Mouse (Mus musculus) adrenal gland, postnatal 25 days (tissue): Measurements from ENCODE around the gene Wdr25. TPM values are rescaled to one million over a fixed set of nuclear protein-coding genes. Genes with fewer than 3 reads are reported as not detected.

Experiments
- DNase-seq: peaks from one replicate; pipeline ENCODE4 v3.0.0; 2021; ENCODE audit warnings: mixed read lengths
- total RNA-seq: library from RNA; stranded (reverse); gene quantifications from 2 replicates; pipeline ENCODE4 v1.2.3, GENCODE M21; 2021

Wdr25 gene
- total RNA-seq, 1 experiment from 2014 or later = 7.9 TPM

GRCm38 (mm10) chr12:108896006-108896405 is 2.6 kb downstream of the Wdr25 start:
- no peak for DNase-seq

GRCm38 (mm10) chr12:108901346-108901745 is 7.9 kb downstream of the Wdr25 start:
- no peak for DNase-seq

- DNase-seq = peak; percentile 46
Observed at GRCm38 (mm10) chr12:108902940-108903339, 9.5 kb downstream of the Wdr25 start.

- peak; percentile 38 for DNase-seq
Observed at GRCm38 (mm10) chr12:108903600-108904275, 10.3 kb downstream of the Wdr25 start.

GRCm38 (mm10) chr12:108904276-108904653 is 10.8 kb downstream of the Wdr25 start:
- DNase-seq = peak; percentile 14

- no peak for DNase-seq
Observed at GRCm38 (mm10) chr12:108905620-108906302, 12.3 kb downstream of the Wdr25 start.

- no peak for DNase-seq
Observed at GRCm38 (mm10) chr12:108906398-108906797, 13.0 kb downstream of the Wdr25 start.

- no peak for DNase-seq
Observed at GRCm38 (mm10) chr12:108909846-108910433, 16.5 kb downstream of the Wdr25 start.

GRCm38 (mm10) chr12:108912442-108912841 is 19.0 kb downstream of the Wdr25 start:
- no peak for DNase-seq

GRCm38 (mm10) chr12:108914198-108914597 is 20.8 kb downstream of the Wdr25 start:
- DNase-seq = no peak

GRCm38 (mm10) chr12:108914709-108915340 is 21.4 kb downstream of the Wdr25 start:
- no peak for DNase-seq

- DNase-seq = no peak
Observed at GRCm38 (mm10) chr12:108915893-108916292, 22.5 kb downstream of the Wdr25 start.

- DNase-seq = no peak
Observed at GRCm38 (mm10) chr12:108916447-108917042, 23.1 kb downstream of the Wdr25 start.

GRCm38 (mm10) chr12:108917509-108917908 is 24.1 kb downstream of the Wdr25 start:
- DNase-seq = no peak

- DNase-seq = no peak
Observed at GRCm38 (mm10) chr12:108918753-108919152, 25.3 kb downstream of the Wdr25 start.

- DNase-seq = no peak
Observed at GRCm38 (mm10) chr12:108926606-108927111, 33.2 kb downstream of the Wdr25 start.

- DNase-seq = no peak
Observed at GRCm38 (mm10) chr12:108928249-108928648, 34.8 kb downstream of the Wdr25 start.

GRCm38 (mm10) chr12:108929475-108929874 is 36.0 kb downstream of the Wdr25 start:
- no peak for DNase-seq

GRCm38 (mm10) chr12:108931341-108932053 is 38.1 kb downstream of the Wdr25 start:
- DNase-seq = no peak

GRCm38 (mm10) chr12:108932113-108932512 is 38.7 kb downstream of the Wdr25 start:
- DNase-seq = no peak

GRCm38 (mm10) chr12:108934231-108934630 is 40.8 kb downstream of the Wdr25 start:
- no peak for DNase-seq

GRCm38 (mm10) chr12:108936834-108937233 is 43.4 kb downstream of the Wdr25 start:
- no peak for DNase-seq
